Mouse (Mus musculus) kidney, adult 2 months (tissue): ENCODE data around the gene Sf3b1. TPM values are rescaled to one million over a fixed set of nuclear protein-coding genes. Genes with fewer than 3 reads are reported as not detected.
"Not testable (repeated sequence)": the region's sequence is repeated elsewhere in the genome, so short reads cannot be mapped to it uniquely, and the experiment has no call there.

ENCODE experiments used
- DNase-seq: peaks from one replicate; pipeline ENCODE4 v3.0.0; 2021
- H3K27ac ChIP-seq: fragments of 200-500 bp; 2 replicates; pipeline ENCODE4 v1.5.1; 2012; ENCODE audit warnings: low read depth, low read length, control low read depth, inconsistent platforms; ENCODE audit not compliant: insufficient read depth
- H3K27me3 ChIP-seq: fragments of 200-500 bp; replicated peaks from 2 replicates; pipeline ENCODE4 v1.6.1; 2012; ENCODE audit warnings: mild to moderate bottlenecking, moderate library complexity, low read length, inconsistent platforms; ENCODE audit not compliant: control insufficient read depth, insufficient read depth
- H3K36me3 ChIP-seq: fragments of 200-500 bp; 2 replicates; pipeline ENCODE4 v1.6.1; 2012; ENCODE audit warnings: mild to moderate bottlenecking, moderate library complexity, low read length, inconsistent platforms; ENCODE audit not compliant: control insufficient read depth, insufficient read depth
- H3K4me1 ChIP-seq: fragments of 200-500 bp; 2 replicates; pipeline ENCODE4 v1.6.1; 2011; ENCODE audit warnings: low read length; ENCODE audit not compliant: control insufficient read depth, insufficient read depth
- H3K4me3 ChIP-seq: fragments of 200-500 bp; 2 replicates; pipeline ENCODE4 v1.5.1; 2011; ENCODE audit warnings: mild to moderate bottlenecking, low read depth, low read length, control low read depth; ENCODE audit not compliant: insufficient read depth
- CTCF ChIP-seq: fragments of 200-500 bp; conservative IDR thresholded peaks from 2 replicates; pipeline ENCODE4 v1.5.1; 2011; ENCODE audit warnings: low read depth, mild to moderate bottlenecking, control low read depth, low read length, moderate library complexity, mixed read lengths; ENCODE audit not compliant: insufficient read depth, insufficient read length
- POLR2A ChIP-seq: fragments of 200-500 bp; IDR thresholded peaks from one replicate; pipeline ENCODE4 v1.6.1; 2011; ENCODE audit warnings: low read depth, low read length, control low read depth
- whole genome bisulfite sequencing: fragments of 180-500 bp; shearing (Covaris S2); methylation state at CpG from one replicate; pipeline ENCODE4 v1.1.7; 2018; 5-methylcytosine and 5-hydroxymethylcytosine counted together
- polyA plus RNA-seq: library from polyadenylated mRNA; depleted of rRNA; stranded (reverse); fragments of >200 nt; gene quantifications from 2 replicates; pipeline ENCODE4 v1.2.3, GENCODE M21; 2012; rRNA removed

Sf3b1 gene
- polyA plus RNA-seq: 24.3 and 33.6 TPM in 2 replicates

- H3K4me3 ChIP-seq: peak within 1 kb of the TSS; percentile 89
- peak; percentile 98 for DNase-seq
- peaks cover 7% of the 10 kb centered on the region; the same call in 1 of the 2 replicates for H3K4me1 ChIP-seq
- TF ChIP-seq CTCF (no peak), POLR2A (peak; percentile 81)
- 2% methylated on average over 46 of the region's 46 CpGs for WGBS
- no peaks in the 10 kb centered on the region for H3K36me3 ChIP-seq
- H3K27ac ChIP-seq: peak within 1 kb of the TSS; percentile 99
- H3K27me3 ChIP-seq: no peaks in the 10 kb centered on the region
Measured at GRCm38 (mm10) chr1:55027253-55027801, at the start of gene Sf3b1. Gene Sf3b1, minus strand, starts transcription at chr1:55027481.

GRCm38 (mm10) chr1:55076395-55076743 lies 49.1 kb upstream of the Sf3b1 start:
- Histone ChIP-seq H3K4me1 (peaks cover 3% of the 10 kb centered on the region; the same call in 1 of the 2 replicates), H3K27ac (no peak overlapping the region), H3K27me3 (no peaks in the 10 kb centered on the region), H3K4me3 (no peak overlapping the region), H3K36me3 (peaks cover 11% of the 10 kb centered on the region)
- DNase-seq: peak; percentile 25
- no peak for TF ChIP-seq POLR2A
- no peak for TF ChIP-seq CTCF

GRCm38 (mm10) chr1:55075652-55076394 lies 48.5 kb upstream of the Sf3b1 start:
- DNase-seq: no peak
- 78% methylated on average over 5 of the region's 5 CpGs for WGBS
- H3K27ac ChIP-seq: peak overlapping the region; percentile 56

GRCm38 (mm10) chr1:55074757-55075156 lies 47.5 kb upstream of the Sf3b1 start:
- no peak overlapping the region for H3K27ac ChIP-seq
- no peak overlapping the region for H3K4me3 ChIP-seq
- H3K27me3 ChIP-seq: no peaks in the 10 kb centered on the region
- peaks cover 3% of the 10 kb centered on the region; the same call in 1 of the 2 replicates for H3K4me1 ChIP-seq
- peak; percentile 26 for DNase-seq
- H3K36me3 ChIP-seq: peaks cover 8% of the 10 kb centered on the region
- TF ChIP-seq CTCF (no peak), POLR2A (no peak)
- 29% methylated on average over 2 of the region's 2 CpGs for WGBS

More at GRCm38 (mm10) chr1:55075652-55076394, 48.5 kb upstream of the Sf3b1 start:
- Histone ChIP-seq H3K36me3 (peaks cover 10% of the 10 kb centered on the region), H3K4me3 (no peak overlapping the region), H3K4me1 (peaks cover 3% of the 10 kb centered on the region; the same call in 1 of the 2 replicates), H3K27me3 (no peaks in the 10 kb centered on the region)
- TF ChIP-seq POLR2A (no peak), CTCF (no peak)

- DNase-seq, H3K4me1 ChIP-seq, H3K27me3 ChIP-seq, H3K27ac ChIP-seq, H3K4me3 ChIP-seq, H3K36me3 ChIP-seq: not testable (repeated sequence)
Measured at GRCm38 (mm10) chr1:55072328-55072727, 45.0 kb upstream of the Sf3b1 start.

GRCm38 (mm10) chr1:55061772-55062171 lies 34.5 kb upstream of the Sf3b1 start:
- no peak for DNase-seq
- H3K36me3 ChIP-seq: peaks cover 7% of the 10 kb centered on the region
- H3K27me3 ChIP-seq: no peaks in the 10 kb centered on the region
- no peak for TF ChIP-seq CTCF
- no peak for TF ChIP-seq POLR2A
- WGBS: 88% methylated on average over 4 of the region's 4 CpGs
- H3K4me3 ChIP-seq: no peak overlapping the region
- H3K4me1 ChIP-seq: 0 out of 2 replicates have a peak, but pooled peaks cover 3% of the 10 kb centered on the region
- no peak overlapping the region for H3K27ac ChIP-seq

GRCm38 (mm10) chr1:55061099-55061498 lies 33.8 kb upstream of the Sf3b1 start:
- peaks cover 5% of the 10 kb centered on the region for H3K36me3 ChIP-seq
- TF ChIP-seq CTCF: no peak
- no peak for TF ChIP-seq POLR2A
- H3K27ac ChIP-seq: no peak overlapping the region
- 0 out of 2 replicates have a peak, but pooled peaks cover 7% of the 10 kb centered on the region for H3K4me1 ChIP-seq
- DNase-seq: no peak
- no peaks in the 10 kb centered on the region for H3K27me3 ChIP-seq
- 91% methylated on average over 5 of the region's 5 CpGs for WGBS
- H3K4me3 ChIP-seq: no peak overlapping the region

GRCm38 (mm10) chr1:55058383-55058782 lies 31.1 kb upstream of the Sf3b1 start:
- not testable (repeated sequence) for H3K27ac ChIP-seq, DNase-seq, H3K4me3 ChIP-seq, H3K27me3 ChIP-seq, H3K36me3 ChIP-seq
- peaks cover 17% of the 10 kb centered on the region; the same call in 1 of the 2 replicates for H3K4me1 ChIP-seq
- 91% methylated on average over 2 of the region's 3 CpGs for WGBS
